Mouse (Mus musculus) embryo, embryonic 11.5 days (tissue): ENCODE measurements around the gene Nudcd3.
"Not testable (repeated sequence)": the region's sequence is repeated elsewhere in the genome, so short reads cannot be mapped to it uniquely, and the experiment has no call there.

Experiments used
- DNase-seq: peaks from one replicate; pipeline ENCODE4 v3.0.0-alpha.2; 2012; ENCODE audit warnings: low read depth, low spot score

Nudcd3 gene

GRCm38 (mm10) chr11:6123605-6124120, 76.6 kb downstream of the Nudcd3 start:
- DNase-seq, result no peak

DNA sequence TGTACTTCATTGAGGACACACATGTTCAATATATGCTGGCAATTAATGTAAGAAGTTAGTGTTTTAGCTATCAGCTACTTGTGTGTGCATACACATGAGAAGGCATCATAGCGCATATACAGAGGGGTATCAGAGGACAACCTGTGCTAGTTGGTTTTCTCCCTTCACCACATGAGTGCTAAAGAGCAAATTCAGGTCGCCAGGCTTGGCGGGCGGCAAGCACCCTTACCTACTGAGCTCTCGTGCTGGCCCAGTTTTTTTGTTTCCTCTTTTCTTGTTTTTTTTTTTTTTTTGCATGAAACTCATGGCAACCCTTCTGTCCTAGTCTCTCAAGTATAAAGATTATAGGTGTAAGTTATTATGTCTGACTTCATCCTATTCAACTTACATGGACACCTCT, 77.6 kb downstream of the Nudcd3 start:
- DNase-seq, result no peak

DNA sequence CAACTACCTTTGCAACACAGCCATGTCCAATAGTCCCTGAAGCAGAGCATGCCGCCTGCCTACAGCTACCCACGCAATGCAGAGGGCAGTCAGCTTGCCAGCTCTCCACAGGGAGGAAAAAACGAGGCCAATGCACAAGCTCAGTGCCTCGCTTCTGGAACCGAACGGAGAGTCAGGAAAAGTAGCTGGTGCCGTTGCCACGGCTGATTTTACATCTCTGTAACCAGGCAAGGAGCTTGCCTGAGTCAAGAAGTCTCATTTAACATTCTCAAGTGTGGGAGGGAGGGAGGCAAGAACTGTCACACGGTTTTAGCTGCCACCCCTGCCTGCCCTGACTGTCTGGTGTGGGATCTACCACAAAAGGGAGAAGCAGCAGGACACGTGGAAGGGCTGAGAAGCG, 79.6 kb downstream of the Nudcd3 start:
- no peak for DNase-seq

DNA sequence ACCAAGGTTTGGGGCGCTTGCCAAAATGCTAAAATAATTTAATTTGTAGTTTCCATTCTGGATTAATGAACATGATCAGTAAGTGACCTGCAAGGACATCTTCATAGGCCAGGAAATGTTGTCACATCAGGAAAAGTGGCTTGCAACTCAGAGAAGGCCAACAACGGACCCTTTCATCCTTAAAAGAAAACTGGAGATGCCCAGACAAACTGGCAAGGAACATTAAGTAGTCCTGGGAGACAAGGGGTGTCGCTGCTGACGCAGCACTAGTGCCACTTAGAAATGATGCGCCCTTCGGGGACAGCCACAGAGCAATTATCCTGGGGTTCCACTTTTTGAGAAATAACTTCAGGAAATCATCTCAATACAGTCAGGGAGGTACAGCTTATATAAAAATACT, 80.2 kb downstream of the Nudcd3 start:
- no peak for DNase-seq

DNA sequence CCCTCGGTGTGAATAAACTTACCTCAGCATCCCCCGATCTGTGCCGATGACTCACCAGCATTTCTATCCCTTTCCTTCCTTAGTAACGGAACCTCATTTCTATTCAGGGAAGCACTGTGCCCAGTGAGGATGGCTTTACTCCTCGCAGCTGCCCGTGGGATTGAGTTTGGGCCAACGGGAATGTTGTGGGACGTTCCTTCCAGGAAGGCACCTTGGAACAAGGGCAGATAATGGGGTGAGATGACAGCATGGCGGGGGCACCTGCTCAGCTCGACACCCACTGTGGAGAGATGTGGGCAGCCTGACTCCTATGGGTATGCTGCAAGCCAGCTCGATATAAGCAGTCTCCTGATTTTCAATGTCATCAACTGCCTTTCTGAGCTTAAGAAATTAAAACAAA, 80.9 kb downstream of the Nudcd3 start:
- DNase-seq, result no peak

DNA sequence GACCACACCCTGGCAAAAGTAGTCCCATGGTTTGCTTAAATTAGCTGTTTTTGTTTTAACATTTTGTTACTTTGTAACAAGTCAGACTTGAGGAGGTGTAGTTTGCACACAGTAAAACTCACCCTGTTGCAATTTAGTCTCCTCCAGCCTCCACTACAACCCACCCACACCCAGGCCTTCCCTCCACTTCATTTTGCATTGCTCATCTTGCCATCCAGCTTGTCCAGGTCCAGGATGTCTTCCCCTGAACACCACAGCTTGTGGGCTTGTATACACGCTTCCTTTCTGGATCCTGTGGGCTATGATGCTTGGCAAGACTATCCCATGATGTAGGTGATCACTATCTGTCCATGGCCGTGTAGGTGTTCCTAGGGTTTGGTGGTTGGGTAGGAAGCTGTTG, 82.3 kb downstream of the Nudcd3 start:
- no peak for DNase-seq

GRCm38 (mm10) chr11:6111734-6112484, 88.3 kb downstream of the Nudcd3 start:
- DNase-seq, result no peak

- DNase-seq, result no peak
Measured at GRCm38 (mm10) chr11:6109990-6110389, 90.2 kb downstream of the Nudcd3 start.

DNA sequence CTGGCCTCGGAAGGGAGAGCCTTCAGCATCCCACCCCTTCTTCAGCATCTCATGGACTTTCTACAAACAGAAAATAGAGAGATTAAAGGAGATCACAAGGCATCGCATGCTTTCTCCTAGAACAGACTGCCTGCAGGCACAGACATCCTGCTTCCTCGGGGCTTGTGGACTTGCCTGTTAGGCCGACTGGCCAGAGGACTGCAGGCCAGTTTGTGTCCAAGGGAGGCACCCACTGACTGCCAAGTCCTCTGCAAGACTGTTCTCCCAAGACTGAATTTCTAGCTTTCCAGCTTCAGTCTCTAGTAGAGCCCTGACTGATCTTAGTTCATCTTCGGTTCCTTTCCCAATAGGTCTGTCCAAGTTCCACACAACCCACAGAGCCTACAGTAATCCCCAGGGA, 91.9 kb downstream of the Nudcd3 start:
- DNase-seq, result no peak

DNA sequence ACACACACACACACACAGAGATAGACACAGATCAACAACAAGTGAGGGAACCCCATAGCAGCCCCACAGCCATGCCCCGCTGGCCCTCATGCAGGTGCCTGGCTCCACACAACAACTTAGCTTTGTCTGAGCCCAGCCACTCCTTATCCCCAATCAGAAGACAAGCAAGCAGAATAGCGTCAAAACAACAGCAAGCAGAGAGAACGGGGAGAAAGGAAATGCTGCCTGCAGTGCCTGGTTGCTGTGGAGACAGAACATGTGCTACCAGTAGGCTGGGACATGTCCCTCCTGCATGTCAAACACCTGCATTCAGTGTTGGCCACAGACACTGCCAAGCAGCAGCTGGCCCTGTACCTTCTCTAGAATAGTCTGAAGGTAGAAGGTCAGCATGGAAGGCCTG, 92.5 kb downstream of the Nudcd3 start:
- no peak for DNase-seq

- DNase-seq, result no peak
Measured at GRCm38 (mm10) chr11:6104734-6105133, 95.5 kb downstream of the Nudcd3 start.

GRCm38 (mm10) chr11:6096637-6097036, 103.6 kb downstream of the Nudcd3 start:
- DNase-seq, result not testable (repeated sequence)

- no peak for DNase-seq
Measured at GRCm38 (mm10) chr11:6086991-6087390, 113.2 kb downstream of the Nudcd3 start.

GRCm38 (mm10) chr11:6078737-6079136, 121.5 kb downstream of the Nudcd3 start:
- DNase-seq, result no peak

DNA sequence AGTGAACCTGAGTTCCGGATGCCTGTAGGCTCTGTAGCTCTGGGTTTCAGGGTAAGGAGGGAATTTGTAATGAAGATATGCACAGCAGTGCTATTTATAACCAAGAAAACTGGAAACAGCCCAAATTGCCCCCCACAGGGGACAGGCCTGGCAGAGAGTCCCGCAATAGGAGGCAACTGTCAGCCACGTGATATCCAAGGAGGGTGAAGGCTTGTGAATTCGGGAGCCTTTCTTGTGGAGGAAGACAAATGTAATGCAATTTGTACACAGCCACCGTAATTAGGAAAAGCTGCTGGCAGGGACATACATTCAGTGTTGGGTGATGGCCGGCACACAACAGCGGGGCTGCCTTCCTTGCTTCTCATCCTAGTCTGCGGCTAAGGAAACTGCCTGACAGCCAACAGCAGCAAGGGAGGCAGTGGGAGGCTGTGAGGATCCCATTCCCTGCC, 124.6 kb downstream of the Nudcd3 start:
- no peak for DNase-seq

GRCm38 (mm10) chr11:6068181-6068957, 131.8 kb downstream of the Nudcd3 start:
- DNase-seq, result no peak

DNA sequence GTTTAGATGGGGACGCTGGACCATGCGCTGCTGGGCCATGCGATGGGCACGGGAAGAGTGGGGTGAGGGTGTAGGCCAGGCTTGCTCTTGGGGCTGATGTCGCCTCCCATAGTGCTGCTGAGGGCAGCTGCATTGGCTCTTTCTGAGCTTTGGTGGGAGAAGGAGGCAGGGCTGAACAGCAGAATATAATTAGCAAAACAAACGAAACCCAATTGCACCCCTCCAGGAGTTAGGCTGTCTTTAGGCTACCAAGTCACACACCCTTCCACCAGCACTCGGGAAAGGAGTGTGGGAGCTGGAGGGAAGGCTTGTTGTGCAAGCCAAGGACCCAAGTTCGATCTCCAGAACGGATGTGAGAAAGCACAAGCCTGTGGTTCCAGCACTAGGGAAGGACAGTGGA, 133.1 kb downstream of the Nudcd3 start:
- DNase-seq, result no peak

DNA sequence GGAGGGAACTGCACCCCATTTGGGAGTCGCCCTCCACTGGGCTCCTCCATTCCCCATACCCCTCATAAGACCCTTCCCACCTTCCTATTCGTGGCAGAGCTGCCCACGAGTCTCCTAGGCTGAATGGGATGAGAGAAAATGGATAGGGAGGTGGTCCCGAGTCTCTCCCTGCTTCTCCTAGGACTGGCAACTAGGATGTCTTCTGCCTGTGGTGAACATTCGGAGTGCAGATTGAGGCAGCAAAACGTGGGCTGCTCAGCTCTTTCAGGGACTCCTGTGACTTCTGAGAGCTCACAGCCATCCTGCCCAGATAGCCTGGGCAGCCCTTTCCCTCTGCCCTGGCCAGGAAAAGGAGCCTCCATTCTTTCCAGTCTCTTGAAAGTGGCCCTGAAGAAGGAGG, 134.0 kb downstream of the Nudcd3 start, which contains the start of gene Camk2b:
Camk2b (minus strand) TSS at position 187 of the 400 bp plus-strand sequence.
- no peak for DNase-seq

GRCm38 (mm10) chr11:6065551-6066121, 134.6 kb downstream of the Nudcd3 start:
- no peak for DNase-seq

DNA sequence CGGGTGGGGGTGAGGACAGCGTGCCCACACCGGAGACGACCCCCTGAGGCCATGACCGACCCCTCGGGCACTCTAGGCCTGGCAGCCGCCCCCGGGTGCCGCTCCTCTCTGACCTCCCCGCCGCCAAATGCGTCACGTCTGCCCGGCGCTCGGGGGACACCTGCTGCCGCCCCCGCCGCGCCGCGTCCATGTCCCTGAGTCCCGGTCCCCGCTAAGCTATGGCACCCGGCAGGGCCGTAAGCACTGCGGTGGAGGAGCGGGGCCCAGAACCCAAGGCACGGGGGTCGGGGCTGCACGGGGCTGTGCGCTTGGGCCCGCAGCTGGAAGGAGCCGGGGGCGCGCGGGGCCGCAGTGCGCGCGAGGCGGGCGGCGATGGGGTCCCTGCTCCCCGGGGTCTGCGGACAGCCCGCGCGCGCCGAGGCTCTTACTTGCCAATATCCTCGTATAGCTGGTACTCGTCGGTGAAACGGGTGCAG, 135.1 kb downstream of the Nudcd3 start:
- no peak for DNase-seq

- DNase-seq, result no peak
Measured at GRCm38 (mm10) chr11:6064215-6065045, 135.8 kb downstream of the Nudcd3 start.
